Mouse (Mus musculus): Measurements from ENCODE around the gene Klhdc4.

The Klhdc4 gene

GRCm38 (mm10) chr8:121849303-121849702, 19.9 kb upstream of the Klhdc4 start:
- DNase-seq = no peak

- DNase-seq = no peak
Observed at GRCm38 (mm10) chr8:121848495-121848894, 19.1 kb upstream of the Klhdc4 start.

- DNase-seq = no peak
Observed at GRCm38 (mm10) chr8:121847987-121848386, 18.6 kb upstream of the Klhdc4 start.

- DNase-seq = no peak
Observed at GRCm38 (mm10) chr8:121847261-121847822, 18.0 kb upstream of the Klhdc4 start.

- DNase-seq = no peak
Observed at GRCm38 (mm10) chr8:121846815-121847214, 17.4 kb upstream of the Klhdc4 start.

- DNase-seq = no peak
Observed at GRCm38 (mm10) chr8:121844765-121845164, 15.4 kb upstream of the Klhdc4 start.

- DNase-seq = no peak
Observed at GRCm38 (mm10) chr8:121843184-121843733, 13.9 kb upstream of the Klhdc4 start.

- DNase-seq = no peak
Observed at GRCm38 (mm10) chr8:121842064-121842955, 12.9 kb upstream of the Klhdc4 start.

GRCm38 (mm10) chr8:121841242-121841641, 11.9 kb upstream of the Klhdc4 start:
- DNase-seq = peak; percentile 19 to 38

GRCm38 (mm10) chr8:121832503-121832902, 3.1 kb upstream of the Klhdc4 start:
- peak; percentile 24 to 74 for DNase-seq

GRCm38 (mm10) chr8:121832061-121832460, 2.7 kb upstream of the Klhdc4 start:
- no peak for DNase-seq

- DNase-seq = no peak
Observed at GRCm38 (mm10) chr8:121829777-121830362, 501 bp upstream of the Klhdc4 start.

- no peak for DNase-seq
Observed at GRCm38 (mm10) chr8:121828376-121829023, 869 bp downstream of the Klhdc4 start.

GRCm38 (mm10) chr8:121827726-121828125, 1.6 kb downstream of the Klhdc4 start:
- DNase-seq = no peak

GRCm38 (mm10) chr8:121821770-121822169, 7.6 kb downstream of the Klhdc4 start:
- DNase-seq = no peak

- no peak for DNase-seq
Observed at GRCm38 (mm10) chr8:121821320-121821719, 8.0 kb downstream of the Klhdc4 start.

- no peak for DNase-seq
Observed at GRCm38 (mm10) chr8:121820840-121821239, 8.5 kb downstream of the Klhdc4 start.

- DNase-seq = no peak
Observed at GRCm38 (mm10) chr8:121818226-121818625, 11.1 kb downstream of the Klhdc4 start.

- no peak for DNase-seq
Observed at GRCm38 (mm10) chr8:121811931-121812570, 17.3 kb downstream of the Klhdc4 start.

- DNase-seq = no peak
Observed at GRCm38 (mm10) chr8:121811502-121811901, 17.9 kb downstream of the Klhdc4 start.

- no peak for DNase-seq
Observed at GRCm38 (mm10) chr8:121809524-121810155, 19.7 kb downstream of the Klhdc4 start.

- DNase-seq = no peak
Observed at GRCm38 (mm10) chr8:121808032-121808431, 21.3 kb downstream of the Klhdc4 start.

Data from spleen, adult 18-20 months (tissue).